Mouse (Mus musculus): ENCODE results near the gene B3galnt2.
"Not testable (repeated sequence)": the region's sequence is repeated elsewhere in the genome, so short reads cannot be mapped to it uniquely, and the experiment has no call there.

GRCm38 (mm10) chr13:13981842-13982241 is 27.6 kb downstream of the B3galnt2 start:
- not testable (repeated sequence) for TF ChIP-seq CTCF (IDR thresholded peaks at IDR 0.05; ENCODE audit: low read depth, low read length); POLR2A (IDR thresholded peaks at IDR 0.05; ENCODE audit: borderline replicate concordance, low read depth, low read length)
